Mouse (Mus musculus) midbrain, embryonic 14.5 days (tissue): ENCODE data around the gene Rbm8a2. TPM values are rescaled to one million over a fixed set of nuclear protein-coding genes. Genes with fewer than 3 reads are reported as not detected.
"Not testable (repeated sequence)": the region's sequence is repeated elsewhere in the genome, so short reads cannot be mapped to it uniquely, and the experiment has no call there.

Experiments
- ATAC-seq: fragments of 200-750 bp; cut with Nextera tagmentation; 2 replicates; pipeline ENCODE4 v1.8.0; 2017; ENCODE audit warnings: moderate number of reproducible peaks, moderate library complexity; ENCODE audit not compliant: low FRiP score, low TSS enrichment
- DNase-seq: peaks from one replicate; pipeline ENCODE4 v3.0.0-alpha.2; 2015
- H3K27ac ChIP-seq: fragments of 300-500 bp; sonication (generic); replicated peaks from 2 replicates; pipeline ENCODE4 v1.5.1; 2014; ENCODE audit warnings: mild to moderate bottlenecking, low read depth, low read length, moderate library complexity
- H3K27me3 ChIP-seq: fragments of 300-500 bp; sonication (generic); 2 replicates; pipeline ENCODE4 v1.6.1; 2014; ENCODE audit warnings: low read length, control low read depth, mixed read lengths; ENCODE audit not compliant: control insufficient read depth, insufficient read depth
- H3K36me3 ChIP-seq: fragments of 300-500 bp; sonication (generic); 2 replicates; pipeline ENCODE4 v1.6.1; 2014; ENCODE audit warnings: low read length, control low read depth; ENCODE audit not compliant: control insufficient read depth, insufficient read depth
- H3K4me1 ChIP-seq: fragments of 300-500 bp; sonication (generic); 2 replicates; pipeline ENCODE4 v1.6.1; 2014; ENCODE audit warnings: mild to moderate bottlenecking, antibody characterized with exemption, low read length, control low read depth; ENCODE audit not compliant: control insufficient read depth, insufficient read depth
- H3K4me2 ChIP-seq: fragments of 300-500 bp; sonication (generic); 2 replicates; pipeline ENCODE4 v1.6.1; 2014; ENCODE audit warnings: mild to moderate bottlenecking, low read length, moderate library complexity
- H3K4me3 ChIP-seq: fragments of 300-500 bp; sonication (generic); replicated peaks from 2 replicates; pipeline ENCODE4 v1.5.1; 2014; ENCODE audit warnings: low read depth, low read length
- H3K9ac ChIP-seq: fragments of 300-500 bp; sonication (generic); replicated peaks from 2 replicates; pipeline ENCODE4 v1.6.1; 2014; ENCODE audit warnings: mild to moderate bottlenecking, low read length, moderate library complexity
- H3K9me3 ChIP-seq: fragments of 300-500 bp; sonication (generic); 2 replicates; pipeline ENCODE4 v1.6.1; 2016; ENCODE audit warnings: low read length, control low read depth, mixed read lengths; ENCODE audit not compliant: control insufficient read depth
- WGBS: fragments of 180-500 bp; shearing (Covaris S2); extraction: QIAGEN DNeasy Blood & Tissue Kit; methylation state at CpG from one replicate; pipeline ENCODE4 v1.1.7; 2014; 5-methylcytosine and 5-hydroxymethylcytosine counted together
- polyA plus RNA-seq: library from polyadenylated mRNA; unstranded; fragments of >200 nt; fragmentation: Nextera tagmentation; extraction: Ambion mirVana; gene quantifications from 2 replicates; pipeline ENCODE4 v1.2.1, GENCODE M21; 2014

The Rbm8a2 gene
- 0.59 and 1.0 TPM in 2 replicates for polyA plus RNA-seq

GRCm38 (mm10) chr1:175979014-175979413 is at the start of gene Rbm8a2:
Gene Rbm8a2 (minus strand): TSS chr1:175979114.
- H3K27me3 ChIP-seq, H3K9me3 ChIP-seq, H3K9ac ChIP-seq, H3K4me2 ChIP-seq, H3K27ac ChIP-seq, H3K4me1 ChIP-seq, H3K4me3 ChIP-seq, H3K36me3 ChIP-seq, DNase-seq, ATAC-seq: not testable (repeated sequence)
- WGBS = 96% methylated on average over 7 of the region's 7 CpGs

GRCm38 (mm10) chr1:176028397-176028796 is 49.5 kb upstream of the Rbm8a2 start:
- Histone ChIP-seq H3K4me2 (no peak overlapping the region), H3K9me3 (no peaks in the 10 kb centered on the region), H3K4me3 (no peak overlapping the region), H3K36me3 (no peaks in the 10 kb centered on the region), H3K27me3 (no peaks in the 10 kb centered on the region), H3K9ac (no peak overlapping the region), H3K4me1 (no peaks in the 10 kb centered on the region), H3K27ac (no peak overlapping the region)
- ATAC-seq (no peak), DNase-seq (no peak)
- WGBS = 67% methylated on average over 3 of the region's 3 CpGs

GRCm38 (mm10) chr1:176024501-176024900 is 45.6 kb upstream of the Rbm8a2 start:
- Histone ChIP-seq H3K27ac (no peak overlapping the region), H3K4me3 (no peak overlapping the region), H3K9ac (no peak overlapping the region), H3K4me1 (no peaks in the 10 kb centered on the region), H3K9me3 (no peaks in the 10 kb centered on the region), H3K36me3 (no peaks in the 10 kb centered on the region), H3K4me2 (no peak overlapping the region), H3K27me3 (no peaks in the 10 kb centered on the region)
- ATAC-seq = no peak
- 48% methylated on average over 1 of the region's 1 CpGs for WGBS
- DNase-seq = no peak

DNA sequence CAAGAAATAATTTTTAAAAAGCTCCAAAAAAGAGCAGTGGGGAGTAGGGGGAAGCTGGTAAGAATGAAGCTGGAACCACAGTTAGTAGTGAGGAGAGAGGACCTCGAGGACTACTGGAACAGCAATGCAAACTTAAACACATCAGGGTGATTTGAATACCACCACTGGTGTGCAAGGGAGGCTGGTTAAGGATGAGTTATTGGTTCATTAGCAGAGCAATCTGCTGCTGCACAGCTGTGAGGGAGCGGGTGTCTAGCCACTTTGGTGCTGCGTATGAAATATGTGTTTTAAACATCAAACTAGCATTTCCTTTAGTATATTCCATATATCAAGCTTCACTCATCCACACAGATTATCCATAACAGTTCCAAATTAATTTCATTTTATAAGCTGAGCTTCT is 39.6 kb upstream of the Rbm8a2 start:
- Histone ChIP-seq H3K4me2 (no peak overlapping the region), H3K27ac (no peak overlapping the region), H3K9ac (no peak overlapping the region), H3K9me3 (no peaks in the 10 kb centered on the region), H3K4me1 (0 out of 2 replicates have a peak, but pooled peaks cover 7% of the 10 kb centered on the region), H3K36me3 (no peaks in the 10 kb centered on the region), H3K27me3 (no peaks in the 10 kb centered on the region), H3K4me3 (no peak overlapping the region)
- no peak for ATAC-seq
- no peak for DNase-seq
- WGBS = 96% methylated on average over 3 of the region's 3 CpGs

- no peak overlapping the region for H3K4me3 ChIP-seq
- WGBS = 50% methylated on average over 3 of the region's 3 CpGs
- ATAC-seq (no peak), DNase-seq (no peak)
- no peak overlapping the region for H3K9ac ChIP-seq
- 0 out of 2 replicates have a peak, but pooled peaks cover 8% of the 10 kb centered on the region for H3K4me1 ChIP-seq
- no peak overlapping the region for H3K27ac ChIP-seq
- H3K27me3 ChIP-seq = no peaks in the 10 kb centered on the region
- no peaks in the 10 kb centered on the region for H3K9me3 ChIP-seq
- no peaks in the 10 kb centered on the region for H3K36me3 ChIP-seq
- H3K4me2 ChIP-seq = no peak overlapping the region
Observed at GRCm38 (mm10) chr1:176016076-176016475, 37.2 kb upstream of the Rbm8a2 start.

DNA sequence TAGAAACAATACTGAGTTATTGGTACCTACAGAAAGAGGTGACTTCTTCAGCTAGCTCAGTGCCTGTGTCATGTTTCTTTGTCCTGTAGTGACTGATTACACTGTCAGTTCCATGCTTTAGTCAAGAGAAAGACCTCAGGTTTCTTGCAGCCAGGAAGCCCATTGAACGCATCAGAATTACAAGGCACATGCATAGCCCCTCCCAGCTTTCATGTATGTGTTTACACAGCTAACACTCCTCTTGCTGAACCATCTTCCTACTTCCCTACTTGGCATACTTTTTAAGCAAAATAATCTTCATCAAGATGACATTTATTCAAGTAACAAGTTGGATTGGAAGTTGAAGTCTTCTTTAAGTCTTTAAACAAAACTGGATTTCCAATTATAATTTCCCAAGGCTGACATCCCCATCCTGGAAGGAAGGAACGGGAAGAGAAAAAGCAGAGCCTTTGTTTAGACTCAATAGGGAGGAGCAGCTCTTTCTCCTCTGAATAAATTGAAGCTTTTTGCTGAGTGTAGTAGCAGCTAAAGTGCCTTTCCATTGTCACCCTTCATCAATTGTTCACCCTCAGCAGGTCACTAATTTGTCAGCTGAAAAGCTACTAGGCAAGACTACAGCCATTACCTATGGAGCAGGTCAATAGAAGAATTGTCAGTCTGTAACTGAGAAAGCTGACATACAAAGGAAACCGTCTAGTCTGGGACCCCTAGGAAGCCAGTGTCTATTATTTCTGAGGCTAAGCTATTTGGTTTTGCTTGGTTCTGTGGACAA is 34.8 kb upstream of the Rbm8a2 start:
- DNase-seq (peak; percentile 21), ATAC-seq (no peak)
- H3K27me3 ChIP-seq = no peaks in the 10 kb centered on the region
- WGBS = 3% methylated on average over 3 of the region's 3 CpGs
- no peaks in the 10 kb centered on the region for H3K36me3 ChIP-seq
- no peak overlapping the region for H3K9ac ChIP-seq
- H3K4me3 ChIP-seq = no peak overlapping the region
- H3K4me1 ChIP-seq = 0 out of 2 replicates have a peak, but pooled peaks cover 8% of the 10 kb centered on the region
- H3K4me2 ChIP-seq = no peak overlapping the region
- no peak overlapping the region for H3K27ac ChIP-seq
- no peaks in the 10 kb centered on the region for H3K9me3 ChIP-seq

- no peak overlapping the region for H3K4me3 ChIP-seq
- H3K9me3 ChIP-seq = no peaks in the 10 kb centered on the region
- no peak overlapping the region for H3K9ac ChIP-seq
- no peaks in the 10 kb centered on the region for H3K36me3 ChIP-seq
- no peak overlapping the region for H3K27ac ChIP-seq
- no peak for ATAC-seq
- no peak overlapping the region for H3K4me2 ChIP-seq
- H3K4me1 ChIP-seq = 0 out of 2 replicates have a peak, but pooled peaks cover 8% of the 10 kb centered on the region
- peak; percentile 3 for DNase-seq
- no peaks in the 10 kb centered on the region for H3K27me3 ChIP-seq
Observed at GRCm38 (mm10) chr1:176011535-176011934, 32.6 kb upstream of the Rbm8a2 start.

DNA sequence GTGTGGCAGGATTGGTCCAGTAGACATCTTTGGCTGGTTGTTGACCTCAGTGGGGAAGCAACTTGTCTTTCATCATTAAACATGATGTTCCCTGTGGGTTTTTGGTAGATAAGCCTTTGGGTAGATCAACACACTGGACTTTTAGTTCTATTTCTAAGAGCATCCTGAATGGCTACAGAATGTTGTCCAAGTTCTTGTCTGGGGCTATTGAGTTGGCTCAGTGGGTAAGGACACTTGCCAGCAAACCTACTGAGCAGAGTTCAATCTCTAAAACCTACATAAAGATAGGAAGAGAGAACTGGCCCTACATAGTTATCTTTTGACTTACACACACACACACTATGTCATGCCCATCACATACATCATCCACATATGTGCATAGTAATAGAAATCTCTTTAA is 32.2 kb upstream of the Rbm8a2 start:
- DNase-seq (no peak), ATAC-seq (no peak)
- no peaks in the 10 kb centered on the region for H3K9me3 ChIP-seq
- no peak overlapping the region for H3K4me3 ChIP-seq
- no peaks in the 10 kb centered on the region for H3K36me3 ChIP-seq
- no peak overlapping the region for H3K9ac ChIP-seq
- H3K27ac ChIP-seq = no peak overlapping the region
- H3K4me2 ChIP-seq = no peak overlapping the region
- 0 out of 2 replicates have a peak, but pooled peaks cover 8% of the 10 kb centered on the region for H3K4me1 ChIP-seq
- H3K27me3 ChIP-seq = no peaks in the 10 kb centered on the region

GRCm38 (mm10) chr1:176008411-176008810 is 29.5 kb upstream of the Rbm8a2 start:
- no peaks in the 10 kb centered on the region for H3K4me1 ChIP-seq
- H3K4me3 ChIP-seq = no peak overlapping the region
- H3K27ac ChIP-seq = no peak overlapping the region
- H3K9me3 ChIP-seq = no peaks in the 10 kb centered on the region
- DNase-seq (no peak), ATAC-seq (no peak)
- H3K4me2 ChIP-seq = no peak overlapping the region
- no peak overlapping the region for H3K9ac ChIP-seq
- H3K27me3 ChIP-seq = no peaks in the 10 kb centered on the region
- 89% methylated on average over 2 of the region's 2 CpGs for WGBS
- H3K36me3 ChIP-seq = no peaks in the 10 kb centered on the region
